Mouse (Mus musculus) gonadal fat pad, adult 2 months (tissue): Measurements from ENCODE around the gene Elf1. TPM values are rescaled to one million over a fixed set of nuclear protein-coding genes. Genes with fewer than 3 reads are reported as not detected.
A peak's percentile ranks its signal among the peaks of the same experiment; 100 is the strongest.

Source experiments
- DNase-seq: peaks from one replicate; pipeline ENCODE4 v3.0.0-alpha.2; 2012; ENCODE audit warnings: low read depth
- polyA plus RNA-seq: library from polyadenylated mRNA; depleted of rRNA; stranded (reverse); fragments of >200 nt; gene quantifications from 2 replicates; pipeline ENCODE4 v1.2.3, GENCODE M21; 2012

The Elf1 gene
- polyA plus RNA-seq, 1 experiment, result 16.1 TPM

- DNase-seq, result no peak
These were observed 83.8 kb downstream of the Elf1 start for GRCm38 (mm10) chr14:79564784-79565183.

DNA sequence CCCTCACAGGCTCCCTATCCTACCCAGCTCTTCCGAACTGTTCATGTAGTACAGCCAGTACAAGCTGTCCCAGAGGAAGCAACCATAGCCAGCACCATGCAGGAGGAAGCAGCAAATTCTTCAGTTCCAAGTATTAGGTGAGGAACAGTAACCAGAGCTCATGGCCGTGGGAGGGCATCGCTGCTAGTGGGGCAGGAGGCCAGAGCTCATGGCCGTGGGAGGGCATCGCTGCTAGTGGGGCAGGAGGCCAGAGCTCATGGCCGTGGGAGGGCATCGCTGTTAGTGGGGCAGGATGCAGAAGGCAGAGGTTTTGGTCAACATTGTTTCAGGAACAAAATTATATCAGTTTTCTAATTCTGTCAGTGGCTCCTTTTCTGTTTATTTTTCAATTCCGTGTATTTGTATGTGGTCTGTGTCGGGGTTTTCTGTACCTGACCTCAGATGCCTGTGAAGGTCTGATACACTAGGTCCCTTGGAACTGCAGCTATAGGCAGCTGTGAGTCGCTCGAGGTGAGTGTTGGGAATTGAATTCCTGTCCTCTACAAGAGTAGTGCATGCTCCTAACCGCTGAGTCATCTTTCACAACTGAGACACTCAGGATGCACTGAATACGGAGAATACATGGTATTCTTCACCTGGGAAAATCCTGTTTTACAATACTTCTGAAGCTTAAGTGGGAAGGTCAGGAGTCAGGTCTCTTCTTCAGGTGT, 92.6 kb downstream of the Elf1 start:
- no peak for DNase-seq

- no peak for DNase-seq
These were observed 93.4 kb downstream of the Elf1 start for GRCm38 (mm10) chr14:79574361-79574760.

- DNase-seq, result no peak
These were observed 102.7 kb downstream of the Elf1 start for GRCm38 (mm10) chr14:79583526-79584245.

- DNase-seq, result no peak
These were observed 105.6 kb downstream of the Elf1 start for GRCm38 (mm10) chr14:79586499-79587138.

DNA sequence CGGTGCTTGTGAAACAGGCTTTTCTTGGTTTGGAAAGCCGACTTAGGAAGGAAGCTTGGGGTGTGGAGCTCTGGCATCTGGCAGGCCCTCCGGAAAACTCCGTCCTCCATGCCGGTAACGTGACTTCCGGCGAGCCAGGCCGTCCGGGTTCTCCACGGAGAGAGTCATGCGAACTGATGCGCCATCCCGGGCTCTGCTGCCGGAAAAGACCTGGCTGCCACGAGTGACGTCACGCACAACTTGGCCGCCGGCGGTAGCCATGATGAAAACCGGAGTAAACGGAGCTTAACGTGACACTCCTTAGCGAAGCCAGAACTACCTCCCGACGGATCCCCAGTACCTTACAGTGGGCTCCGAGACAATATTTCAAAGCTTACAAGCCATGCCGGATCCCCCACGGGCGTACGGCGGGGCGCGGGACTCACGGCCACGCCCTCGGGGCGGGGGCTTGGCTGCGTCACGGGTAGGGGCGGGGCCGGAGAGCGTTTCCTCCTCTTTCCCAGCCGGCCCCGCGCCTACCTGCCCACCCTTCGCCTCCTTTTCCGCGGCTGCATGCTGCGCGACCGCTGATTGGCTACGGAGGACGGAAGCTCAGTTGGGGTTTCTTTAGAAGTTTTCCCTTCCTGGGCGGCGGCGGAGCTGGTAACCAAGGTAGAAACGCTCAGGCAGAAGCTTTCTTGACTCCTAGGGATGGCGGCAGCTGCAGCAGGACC, 106.3 kb downstream of the Elf1 start, which contains the start of gene Sugt1:
TSS of gene Sugt1 (plus strand) at position 553 of the 713 bp plus-strand sequence.
- peak; percentile 55 for DNase-seq

GRCm38 (mm10) chr14:79587852-79588229, 106.8 kb downstream of the Elf1 start:
- no peak for DNase-seq

GRCm38 (mm10) chr14:79588534-79588951, 107.5 kb downstream of the Elf1 start:
- no peak for DNase-seq

- DNase-seq, result no peak
These were observed 108.4 kb downstream of the Elf1 start for GRCm38 (mm10) chr14:79589401-79589800.

DNA sequence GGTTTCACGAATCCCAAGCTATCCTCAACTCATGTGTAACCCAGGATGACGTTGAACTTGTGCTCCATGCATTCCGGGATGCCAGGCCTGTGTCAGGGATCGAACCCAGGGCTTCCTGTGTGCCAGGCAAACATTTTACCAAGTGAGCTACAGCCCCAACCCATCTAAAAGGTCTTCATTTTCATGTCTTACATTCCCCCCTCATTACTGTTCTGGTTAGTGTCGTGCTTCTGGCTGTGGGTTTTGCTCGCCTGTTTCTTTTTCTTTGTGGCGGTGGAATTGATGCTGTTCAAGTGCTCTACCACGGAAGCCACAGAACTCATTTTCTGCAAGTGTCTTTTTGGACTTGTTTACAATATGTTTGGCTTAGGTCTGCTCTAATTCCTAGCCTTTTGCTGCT, 109.9 kb downstream of the Elf1 start:
- no peak for DNase-seq

DNA sequence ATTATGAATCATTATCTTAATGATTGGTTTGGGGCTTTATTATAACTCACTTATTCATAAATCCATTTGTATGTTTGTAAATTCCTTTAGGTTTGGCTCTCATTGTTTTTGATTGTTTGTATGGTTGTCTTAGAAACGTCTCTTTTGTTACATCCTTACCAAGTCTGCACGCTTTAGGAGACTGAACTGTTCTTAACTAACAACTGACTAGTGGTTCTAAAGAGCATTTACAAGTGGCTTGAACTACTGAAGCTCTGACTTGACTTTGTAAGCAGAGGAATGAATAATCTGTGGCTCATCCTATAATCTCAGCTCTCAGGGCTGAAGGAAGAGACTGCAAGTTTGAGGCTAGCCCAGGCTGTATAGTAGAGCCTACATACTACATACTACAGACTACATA, 110.6 kb downstream of the Elf1 start:
- no peak for DNase-seq

DNA sequence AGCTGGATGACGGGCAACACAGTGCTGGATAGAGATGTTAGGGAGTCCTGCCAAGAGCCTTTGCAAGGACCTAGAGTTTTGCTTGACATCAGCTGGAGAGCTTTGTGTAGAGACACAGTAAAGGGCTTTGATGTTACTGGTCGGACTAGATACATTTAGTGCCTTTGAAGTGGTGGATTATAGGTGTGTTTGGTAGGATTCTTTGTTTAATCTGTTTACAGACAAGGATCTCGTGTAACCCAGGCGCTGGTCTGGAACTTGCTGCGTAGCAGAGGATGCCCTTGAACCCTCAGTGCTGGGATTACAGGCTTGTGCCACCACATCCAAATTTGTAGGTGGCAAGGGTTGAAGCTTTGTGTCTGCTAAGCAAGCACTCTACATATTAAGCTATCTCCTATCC, 113.1 kb downstream of the Elf1 start:
- no peak for DNase-seq

DNA sequence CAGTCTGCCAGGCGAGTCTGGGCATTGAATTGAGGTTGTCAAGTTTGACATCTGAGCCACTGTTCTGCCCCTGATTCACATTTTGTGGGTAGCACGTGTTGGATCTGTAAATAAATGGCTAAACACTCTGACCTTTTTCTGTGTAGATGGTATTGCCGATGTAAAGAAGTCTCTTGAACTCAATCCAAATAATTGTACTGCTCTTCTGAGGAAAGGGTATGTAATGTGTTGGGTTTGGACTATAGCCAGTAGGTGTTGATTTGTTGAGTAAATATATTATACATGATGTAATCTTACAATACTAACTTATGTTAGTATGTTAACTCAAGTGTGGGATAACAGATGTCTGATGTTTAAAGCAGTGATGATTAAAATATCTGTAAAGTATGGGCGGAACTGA, 115.6 kb downstream of the Elf1 start:
- no peak for DNase-seq

DNA sequence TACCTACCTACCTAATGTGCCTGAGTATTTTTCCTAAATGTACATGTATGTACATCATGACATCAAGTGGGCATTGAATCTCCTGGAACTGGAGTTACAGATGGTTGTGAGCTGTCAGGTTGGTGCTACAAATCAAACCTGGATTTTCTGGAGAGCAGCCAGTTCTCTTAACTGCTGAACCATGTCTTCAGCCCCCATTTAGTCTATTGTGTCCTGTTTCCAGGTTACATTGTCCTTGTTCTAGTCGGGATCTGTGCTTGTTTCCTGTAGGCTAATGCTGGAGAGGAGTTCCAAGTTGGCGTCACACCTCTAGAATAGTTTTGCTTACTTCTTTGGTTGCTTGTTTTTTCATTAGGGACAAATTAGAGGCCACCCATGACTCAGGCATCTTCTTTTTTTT, 124.9 kb downstream of the Elf1 start:
- no peak for DNase-seq

DNA sequence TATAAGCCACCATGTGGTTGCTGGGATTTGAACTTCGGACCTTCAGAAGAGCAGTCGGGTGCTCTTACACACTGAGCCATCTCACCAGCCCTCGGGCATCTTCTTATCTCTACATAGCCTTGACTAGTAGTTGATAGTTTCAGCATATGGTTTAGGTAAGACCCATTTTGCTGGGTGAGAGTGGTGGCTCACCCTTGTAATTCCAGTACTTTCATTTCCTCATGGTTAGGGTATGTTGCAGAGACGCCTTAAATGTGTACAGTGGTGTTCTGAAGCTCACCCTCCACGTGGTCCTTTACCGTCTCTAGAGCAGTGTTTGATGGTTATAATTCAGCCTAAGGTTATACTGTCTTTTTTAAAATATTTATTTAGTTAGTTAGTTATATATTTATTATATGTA, 125.4 kb downstream of the Elf1 start:
- no peak for DNase-seq

GRCm38 (mm10) chr14:79606867-79607266, 125.9 kb downstream of the Elf1 start:
- no peak for DNase-seq

- DNase-seq, result no peak
These were observed 126.4 kb downstream of the Elf1 start for GRCm38 (mm10) chr14:79607352-79607751.

DNA sequence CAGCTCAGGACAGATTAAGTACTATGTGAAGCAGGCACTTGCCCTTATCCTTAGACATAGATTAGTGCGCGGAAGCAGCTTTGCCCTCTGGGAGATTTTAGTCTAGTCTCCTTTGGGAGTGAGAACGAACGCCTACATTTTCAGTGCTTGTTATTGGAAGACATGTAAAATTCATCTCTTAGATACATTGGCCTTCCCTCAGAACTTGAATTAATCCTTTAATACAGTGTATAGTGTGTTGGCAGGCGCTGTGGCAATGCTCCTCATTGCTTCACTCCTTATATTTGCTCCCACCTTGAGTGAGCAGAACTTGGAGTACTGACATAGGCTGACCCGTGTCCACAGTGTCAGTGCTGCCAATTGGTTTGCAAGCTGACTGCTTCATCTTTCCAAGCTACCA, 127.3 kb downstream of the Elf1 start:
- DNase-seq, result peak; percentile 56

- no peak for DNase-seq
These were observed 136.3 kb downstream of the Elf1 start for GRCm38 (mm10) chr14:79617121-79617828.

DNA sequence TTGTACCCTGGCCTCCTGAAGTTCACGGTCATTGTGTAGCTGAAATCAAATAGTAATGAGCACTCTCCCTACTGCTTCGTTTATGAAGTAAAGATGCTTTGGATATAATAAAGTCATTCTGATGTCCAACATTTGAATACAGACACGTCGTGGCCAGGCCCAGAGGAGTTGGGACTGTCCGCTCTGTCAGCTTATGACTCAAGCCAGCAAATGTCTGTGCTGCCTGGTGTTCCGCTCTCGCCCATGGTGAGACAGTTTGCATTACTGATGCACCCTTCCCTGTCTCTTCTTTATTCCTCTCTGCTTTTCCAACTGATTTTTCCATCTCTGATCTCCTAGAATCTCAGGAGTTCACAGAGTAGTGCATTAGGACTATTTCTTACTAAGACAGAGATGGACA, 138.8 kb downstream of the Elf1 start:
- DNase-seq, result no peak

GRCm38 (mm10) chr14:79621143-79621542, 140.1 kb downstream of the Elf1 start:
- no peak for DNase-seq
